Mouse (Mus musculus) erythroblast, embryonic 14.5 days (primary cell): Measurements from ENCODE around the gene Tex101.

Experiments
- GATA1 ChIP-seq: IDR thresholded peaks from 2 replicates; pipeline ENCODE4 v1.6.1; 2012; ENCODE audit warnings: low read length, inconsistent platforms, mixed read lengths
- TAL1 ChIP-seq: IDR thresholded peaks from 3 replicates; pipeline ENCODE4 v1.6.1; 2012; ENCODE audit warnings: low read length, inconsistent platforms, mixed read lengths

DNA sequence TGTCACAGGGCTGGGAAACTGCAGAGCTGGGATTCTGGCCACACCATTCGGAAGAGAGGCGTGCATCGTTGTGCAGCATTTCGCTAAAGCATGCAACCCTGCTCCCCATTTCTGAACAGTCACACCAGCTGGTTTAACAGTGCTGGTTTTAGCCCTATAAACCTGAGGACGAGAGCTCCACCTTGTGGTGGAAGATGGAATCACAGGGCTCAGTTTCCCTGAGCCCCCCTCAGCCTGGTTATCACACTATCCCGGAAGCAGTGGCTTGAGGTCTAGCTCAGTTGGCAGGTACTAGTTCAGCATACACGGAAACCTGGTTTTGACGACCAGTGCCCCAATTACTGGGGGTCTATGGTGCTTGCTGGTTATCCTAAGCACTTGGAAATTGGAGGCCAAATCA lies 13.9 kb downstream of the Tex101 start:
- no peak for TF ChIP-seq GATA1
- no peak for TF ChIP-seq TAL1
